Mouse (Mus musculus) embryonic stem cell, embryonic (primary cell): ENCODE data around the gene Syne2.

Experiments used
- CTCF ChIA-PET, 4 experiments: fragments of 300-600 bp in 2 of 4; fragments of 350-600 bp in 2 of 4; sonication (Branson Sonifier 250); formaldehyde crosslinking; loops; one replicate each; lab custom pipeline; 2022; ENCODE audit warnings: inconsistent platforms in 2 of 4; lab: Charles Lee
- POLR2A ChIA-PET, 4 experiments: fragments of 300-600 bp in 2 of 4; fragments of 350-600 bp in 2 of 4; sonication (Branson Sonifier 250); formaldehyde crosslinking; loops; one replicate each; lab custom pipeline; 2022; ENCODE audit warnings: antibody characterized with exemption in 4 of 4, inconsistent platforms in 1 of 4; lab: Charles Lee

The Syne2 gene

DNA sequence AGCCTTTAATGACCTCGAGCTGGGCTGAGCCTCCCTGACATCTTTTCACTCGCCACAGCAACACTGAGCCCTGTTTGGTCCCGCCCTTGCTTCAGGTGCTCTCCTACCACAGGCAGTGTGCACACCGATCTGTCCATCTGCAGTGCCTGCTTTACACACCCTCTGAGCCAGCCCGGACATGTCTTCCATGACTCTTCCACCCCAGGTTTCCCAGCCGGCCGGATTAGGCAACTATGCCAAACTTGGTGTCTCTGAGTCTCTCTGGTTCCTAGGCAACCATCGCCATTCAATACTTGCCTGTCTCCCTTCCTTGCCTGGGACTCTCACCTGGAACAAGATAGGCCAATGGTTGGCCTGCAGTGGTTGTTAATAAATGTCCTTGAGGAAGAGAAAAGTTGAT lies 224.4 kb downstream of the Syne2 start:
- CTCF ChIA-PET = interaction anchor here in 1 of 4 experiments (0.7 kb wide), 1 partner anchor 264 kb away, joined by 4 read pairs; no protein-coding TSS in a partner anchor
- POLR2A ChIA-PET = interaction anchor here in 1 of 4 experiments (1.3 to 1.6 kb wide), 2 partner anchors 12 to 33 kb away, joined by 3 to 5 read pairs; no protein-coding TSS in a partner anchor

DNA sequence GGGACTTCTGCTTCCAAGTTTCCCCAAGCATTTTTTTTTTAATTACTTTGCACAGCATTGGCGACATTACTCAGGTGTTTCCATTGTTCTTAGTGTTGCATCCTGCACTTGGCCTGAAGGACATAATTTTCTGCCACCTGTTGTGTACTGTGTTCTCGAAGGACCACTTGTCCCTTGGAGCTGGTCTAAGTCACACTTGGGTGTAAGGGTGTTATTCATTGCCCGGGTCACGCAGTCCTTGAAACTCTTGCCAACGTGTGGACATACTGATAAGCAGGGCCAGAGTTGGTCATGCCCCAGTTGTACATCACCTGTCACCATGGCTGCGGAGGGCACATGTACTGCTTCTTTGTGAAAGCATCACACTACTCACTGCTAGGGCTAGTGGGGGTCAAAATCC lies 228.6 kb downstream of the Syne2 start:
- CTCF ChIA-PET = interaction anchor here in 2 of 4 experiments (0.5 to 1.4 kb wide), 3 partner anchors 30 to 64 kb away, joined by 3 to 19 read pairs (median 4); no protein-coding TSS in a partner anchor
- POLR2A ChIA-PET = no interaction called here

DNA sequence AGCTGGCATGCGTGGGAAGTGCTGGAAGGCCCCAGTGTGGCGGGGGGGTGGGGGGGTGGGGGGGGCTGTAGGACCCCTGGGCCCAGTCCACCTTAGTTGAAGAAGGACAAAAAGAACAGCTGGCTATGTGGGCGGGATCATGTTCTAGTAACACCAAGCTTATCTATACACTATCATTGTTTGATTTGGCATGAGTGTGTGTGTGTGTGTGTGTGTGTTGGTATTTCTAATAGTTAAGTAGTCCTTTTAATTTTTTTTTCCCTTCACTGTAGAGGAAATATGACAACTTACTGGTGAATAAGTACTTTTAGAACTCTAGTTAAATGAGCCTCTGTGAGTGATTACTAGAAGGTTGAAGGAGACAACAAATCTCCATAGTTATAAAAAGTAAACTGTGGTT lies 230.0 kb downstream of the Syne2 start:
- ChIA-PET CTCF (interaction anchor here in 2 of 4 experiments (0.6 kb wide), 2 partner anchors 67 to 577 kb away, joined by 3 read pairs; no protein-coding TSS in a partner anchor), POLR2A (interaction anchor here in 1 of 4 experiments (1.2 kb wide), 1 partner anchor 14 kb away, joined by 3 read pairs; no protein-coding TSS in a partner anchor)

DNA sequence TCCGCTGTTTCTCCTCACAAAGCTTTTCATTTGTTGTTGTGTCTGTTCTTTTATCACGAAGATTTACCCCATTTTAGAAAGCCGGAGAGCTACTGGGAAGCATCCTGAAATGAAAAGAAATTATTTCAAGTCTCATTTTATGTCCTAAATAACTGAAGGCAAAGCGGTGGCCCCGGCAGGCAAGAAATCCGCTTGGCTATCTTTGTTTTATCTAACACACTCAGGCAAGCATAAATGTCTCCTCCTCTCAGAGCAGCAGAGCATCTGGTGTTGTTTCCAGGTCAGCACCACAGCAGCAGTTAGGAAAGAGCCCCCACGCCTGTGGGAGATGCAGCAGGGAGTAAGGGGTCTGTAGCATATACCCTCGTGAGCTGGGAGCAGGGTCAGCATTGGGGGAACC lies 230.7 kb downstream of the Syne2 start:
- CTCF ChIA-PET = no interaction called here
- POLR2A ChIA-PET = interaction anchor here in 1 of 4 experiments (1.2 kb wide), 1 partner anchor 13 kb away, joined by 3 read pairs; no protein-coding TSS in a partner anchor

DNA sequence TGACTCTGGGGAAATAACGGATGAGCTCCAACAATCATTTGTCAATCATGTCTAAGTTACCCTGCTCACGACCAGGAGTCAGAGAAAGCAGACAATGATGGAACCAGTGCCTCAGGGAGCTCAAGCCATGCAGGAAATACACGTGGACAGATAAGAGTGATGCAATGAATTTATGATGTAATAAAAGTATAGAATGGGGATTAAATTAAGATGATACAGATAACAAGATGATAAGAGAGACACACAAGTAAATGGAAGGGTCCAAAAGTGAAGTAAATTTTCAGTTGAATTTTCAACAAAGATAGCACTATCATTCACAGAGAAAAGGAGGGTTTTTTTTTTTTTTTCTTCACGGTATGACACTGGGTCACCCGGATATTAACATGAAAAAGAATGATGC lies 231.4 kb downstream of the Syne2 start:
- POLR2A ChIA-PET = interaction anchor here in 2 of 4 experiments (0.7 to 1.2 kb wide), 2 partner anchors 13 to 25 kb away, joined by 3 read pairs; no protein-coding TSS in a partner anchor
- CTCF ChIA-PET = interaction anchor here in 1 of 4 experiments (0.5 kb wide), 1 partner anchor 155 kb away, joined by 3 read pairs; no protein-coding TSS in a partner anchor

DNA sequence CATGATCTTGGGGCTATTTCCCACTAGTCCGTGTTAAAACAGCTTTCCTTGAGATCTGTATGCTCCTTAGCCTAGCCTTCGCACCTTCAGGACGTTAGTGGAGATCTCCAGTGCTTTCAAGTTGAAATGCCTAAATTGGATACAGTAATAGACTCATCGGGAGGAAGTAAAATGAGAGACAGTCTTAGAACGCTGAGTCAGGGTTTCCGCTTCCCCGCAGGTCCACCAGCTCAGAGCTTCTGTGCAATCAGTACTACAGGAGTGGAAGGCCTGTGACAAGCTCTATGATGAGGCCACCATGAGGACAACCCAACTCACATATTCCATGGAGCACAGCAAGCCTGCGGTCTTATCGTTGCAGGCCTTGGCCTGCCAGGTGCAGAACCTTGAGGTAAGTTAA lies 233.9 kb downstream of the Syne2 start:
- POLR2A ChIA-PET = interaction anchor here in 1 of 4 experiments (0.6 kb wide), 1 partner anchor 222 kb away, joined by 3 read pairs; no protein-coding TSS in a partner anchor
- CTCF ChIA-PET = interaction anchor here in 1 of 4 experiments (0.6 kb wide), 2 partner anchors 103 to 260 kb away, joined by 3 to 5 read pairs; no protein-coding TSS in a partner anchor

DNA sequence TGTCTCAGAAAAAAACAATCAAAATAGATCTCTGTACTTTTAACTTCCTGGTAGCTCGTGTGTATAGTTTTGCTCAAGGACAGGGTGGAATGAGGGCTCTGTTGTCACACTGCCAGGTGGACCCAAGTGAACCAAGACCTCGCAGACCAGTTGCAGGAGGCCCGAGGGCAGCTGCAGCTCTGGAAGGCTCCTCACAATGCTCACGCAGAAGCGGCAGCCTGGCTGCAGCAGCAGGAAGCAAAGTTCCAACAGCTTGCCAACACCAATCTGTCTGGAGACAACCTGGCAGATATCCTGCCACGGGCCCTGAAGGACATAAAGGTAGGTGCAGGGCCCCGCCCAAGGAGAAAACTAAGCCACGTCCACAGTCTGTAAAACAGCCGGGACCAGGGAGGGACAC lies 236.7 kb downstream of the Syne2 start:
- ChIA-PET POLR2A (no interaction called here), CTCF (interaction anchor here in 1 of 4 experiments (0.5 kb wide), 1 partner anchor 29 kb away, joined by 5 read pairs; no protein-coding TSS in a partner anchor)

DNA sequence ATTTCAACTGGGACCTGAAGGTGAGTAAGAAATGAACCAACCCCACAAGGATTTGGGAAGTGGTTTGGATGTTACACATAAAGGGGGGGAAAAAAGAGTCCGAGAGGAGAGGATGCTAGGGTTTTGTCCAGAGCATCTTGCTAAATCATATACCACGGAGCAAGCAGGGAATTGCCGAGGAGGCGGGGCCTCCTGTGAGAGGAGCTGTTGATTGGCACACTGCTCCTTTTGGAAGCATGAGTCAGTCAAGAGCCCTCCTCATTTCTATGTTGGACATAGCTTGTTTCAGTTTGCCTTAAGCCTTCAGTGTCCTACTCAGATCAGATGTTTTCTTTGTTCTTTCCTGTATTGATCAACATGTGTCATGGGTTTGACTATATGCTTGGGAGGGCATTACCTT lies 245.1 kb downstream of the Syne2 start:
- ChIA-PET POLR2A (no interaction called here), CTCF (interaction anchor here in 2 of 4 experiments (1.1 kb wide), 2 partner anchors 11 to 128 kb away, joined by 3 read pairs; no protein-coding TSS in a partner anchor)

DNA sequence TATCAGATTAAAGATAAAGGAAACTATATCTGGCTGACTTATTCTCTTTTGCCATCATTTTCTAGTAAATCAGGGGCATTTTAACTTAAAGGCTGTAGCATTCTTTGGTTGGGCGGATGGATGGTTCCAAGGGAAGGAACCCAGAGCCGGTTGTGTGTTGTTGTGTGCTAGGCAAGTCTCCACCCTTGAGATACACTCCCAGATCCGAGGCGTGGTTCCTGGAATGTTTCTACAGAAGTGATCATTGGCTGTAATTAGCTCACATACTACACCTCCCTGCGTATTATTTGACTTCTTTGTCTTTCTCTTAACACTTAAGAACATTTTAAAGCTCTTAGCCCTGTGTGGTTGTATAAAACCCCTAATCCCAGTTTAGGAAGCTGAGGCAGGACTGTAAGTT lies 252.5 kb downstream of the Syne2 start:
- CTCF ChIA-PET = interaction anchor here in 1 of 4 experiments (0.6 kb wide), 1 partner anchor 171 kb away, joined by 3 read pairs; no protein-coding TSS in a partner anchor
- POLR2A ChIA-PET = interaction anchor here in 2 of 4 experiments (0.9 to 2.4 kb wide), 4 partner anchors 9 to 65 kb away, joined by 3 to 9 read pairs (median 6); no protein-coding TSS in a partner anchor

DNA sequence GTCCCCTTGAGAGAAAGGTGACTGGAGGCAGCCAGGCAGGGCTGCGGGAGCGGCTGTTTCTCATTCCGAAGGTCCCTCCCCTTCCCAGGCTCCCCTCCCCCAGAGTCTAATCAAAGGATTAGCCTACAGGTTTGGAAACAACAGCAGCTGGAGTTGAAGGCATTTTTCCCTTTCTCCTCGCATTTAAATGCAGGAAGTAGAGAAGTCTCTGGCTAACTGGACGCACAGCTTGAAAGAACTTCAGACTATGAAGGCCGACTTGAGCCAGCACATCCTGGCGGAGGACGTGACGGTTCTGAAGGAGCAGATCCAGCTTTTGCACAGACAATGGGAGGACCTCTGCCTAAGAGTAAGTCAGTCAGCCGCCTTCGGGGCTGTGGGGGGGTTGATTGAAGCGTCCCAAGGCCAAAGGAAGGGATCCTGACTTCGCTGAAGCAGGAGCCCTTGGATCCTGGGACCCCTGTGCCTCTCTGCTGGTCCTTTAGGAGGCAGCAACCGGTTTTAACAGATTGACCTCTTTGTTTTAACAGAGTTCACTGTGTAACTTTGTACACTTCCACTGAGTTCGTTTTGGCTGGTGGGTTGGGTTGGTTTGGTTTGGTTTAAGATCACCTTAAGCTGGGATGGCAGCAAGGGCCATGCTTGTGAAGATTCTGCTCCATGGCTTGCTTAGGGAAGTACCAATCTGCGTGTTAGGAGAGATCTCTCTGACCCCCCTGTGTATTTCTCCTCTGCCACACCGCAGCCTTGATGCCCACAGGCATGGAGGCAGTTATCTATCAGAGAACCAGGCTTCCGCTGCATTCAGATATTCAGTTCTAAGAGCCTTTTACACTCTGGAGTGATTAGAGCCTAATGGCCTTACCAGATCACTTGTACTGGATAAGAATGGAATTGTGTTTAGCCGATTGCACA lies 254.3 kb downstream of the Syne2 start:
- POLR2A ChIA-PET = interaction anchor here in 3 of 4 experiments (0.5 to 2.4 kb wide), 8 partner anchors 8 to 351 kb away, joined by 3 to 9 read pairs (median 4); no protein-coding TSS in a partner anchor

DNA sequence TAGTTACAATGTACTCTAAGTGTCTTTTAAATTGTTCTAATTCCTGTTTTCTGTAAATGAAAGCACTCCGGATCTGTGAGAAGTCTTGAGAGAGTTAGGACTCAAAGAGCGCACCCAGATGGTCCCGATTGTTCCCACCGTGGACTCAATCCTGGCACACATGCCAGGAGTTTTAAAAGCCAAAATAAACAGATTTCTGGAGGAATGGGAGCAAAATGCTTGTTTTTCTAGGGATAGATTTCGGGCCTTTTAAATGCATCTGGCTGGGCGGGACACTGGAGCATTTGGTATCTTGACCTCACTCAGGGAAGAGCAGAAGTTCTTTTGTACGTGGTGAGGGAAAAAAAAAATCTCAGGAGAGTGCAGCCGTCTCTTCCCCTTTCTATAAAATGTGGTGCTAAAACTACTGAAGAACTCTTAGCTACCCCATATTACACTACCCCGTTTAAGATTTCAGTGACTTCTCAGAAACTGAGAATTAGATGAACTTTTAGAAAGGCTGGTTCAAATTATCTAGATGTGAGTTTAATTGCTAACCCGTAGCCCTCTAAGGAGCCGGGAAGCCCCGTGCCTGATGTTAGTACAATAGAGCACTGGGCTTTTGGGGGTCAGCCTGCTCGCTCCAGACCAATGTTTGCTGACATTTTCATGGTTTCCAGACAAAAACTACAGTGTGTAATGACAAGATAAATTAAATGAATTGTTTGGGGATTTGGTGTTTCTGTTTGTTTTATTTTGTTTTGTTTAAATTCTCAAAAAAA lies 255.3 kb downstream of the Syne2 start:
- ChIA-PET CTCF (no interaction called here), POLR2A (interaction anchor here in 2 of 4 experiments (0.7 to 2.3 kb wide), 2 partner anchors 13 to 96 kb away, joined by 3 to 7 read pairs; no protein-coding TSS in a partner anchor)

More for the DNA sequence above, 254.3 kb downstream of the Syne2 start:
- CTCF ChIA-PET = interaction anchor here in 1 of 4 experiments (1.2 kb wide), 1 partner anchor 124 kb away, joined by 3 read pairs; no protein-coding TSS in a partner anchor

DNA sequence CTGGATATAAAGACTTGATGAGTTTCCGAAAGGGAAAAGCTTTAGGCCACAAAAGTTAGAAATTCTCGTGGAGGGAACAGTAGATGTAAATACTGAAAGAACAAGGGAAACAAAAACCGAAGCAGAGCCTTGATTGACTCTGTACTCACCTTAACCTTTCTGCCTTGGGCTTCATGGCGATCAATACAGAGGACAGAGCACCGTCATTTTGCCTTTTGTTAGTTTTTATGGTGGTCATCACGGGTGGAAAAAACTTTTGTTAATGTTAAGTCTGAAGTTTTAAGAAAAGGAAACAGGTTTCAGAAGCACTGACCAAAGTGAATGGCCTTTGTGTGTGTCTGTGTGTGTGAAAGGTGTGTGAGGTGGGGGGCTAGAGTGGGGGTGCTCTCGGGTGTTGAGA lies 256.0 kb downstream of the Syne2 start:
- ChIA-PET CTCF (interaction anchor here in 1 of 4 experiments (1.3 kb wide), 1 partner anchor 10 kb away, joined by 3 read pairs; no protein-coding TSS in a partner anchor), POLR2A (interaction anchor here in 2 of 4 experiments (0.6 to 2.3 kb wide), 4 partner anchors 12 to 509 kb away, joined by 3 to 7 read pairs (median 3); no protein-coding TSS in a partner anchor)

DNA sequence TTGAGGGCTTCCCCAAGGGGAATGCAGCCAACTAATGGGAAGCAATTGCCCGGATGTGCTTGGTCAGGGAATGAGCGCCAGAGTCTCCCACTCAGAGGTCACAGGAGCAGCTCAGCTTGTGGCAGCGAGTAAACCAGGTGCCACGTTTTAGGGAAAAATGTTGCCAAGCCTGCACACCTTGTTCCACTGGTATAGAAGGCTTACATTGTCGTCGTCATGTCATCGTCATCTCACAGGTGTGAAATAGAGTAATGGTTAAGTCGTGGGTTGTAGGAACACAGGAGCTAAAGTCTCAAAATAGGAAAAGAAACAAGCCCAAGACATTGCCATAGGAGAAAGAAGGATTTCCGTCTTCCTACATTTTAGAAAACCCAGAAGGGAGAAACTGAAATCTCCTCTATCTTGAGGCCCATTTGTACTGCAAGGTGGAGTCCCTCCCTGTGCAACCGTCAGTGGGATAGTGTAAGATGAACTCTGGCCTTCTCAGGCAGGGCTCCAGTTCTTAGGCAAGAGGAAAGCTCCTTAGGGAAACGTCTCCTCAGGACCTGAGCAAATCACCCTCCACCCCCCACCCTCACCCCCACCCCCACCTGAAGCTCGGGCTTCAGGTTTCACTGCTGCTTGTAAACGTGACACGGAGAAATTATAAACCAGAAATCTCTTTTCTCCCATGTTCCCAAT lies 263.1 kb downstream of the Syne2 start:
- ChIA-PET POLR2A (interaction anchor here in 2 of 4 experiments (0.9 to 2.6 kb wide), 4 partner anchors 9 to 24 kb away, joined by 3 to 7 read pairs (median 4); no protein-coding TSS in a partner anchor), CTCF (interaction anchor here in 3 of 4 experiments (0.5 to 0.8 kb wide), 3 partner anchors 50 to 402 kb away, joined by 3 to 4 read pairs (median 3); no protein-coding TSS in a partner anchor)

DNA sequence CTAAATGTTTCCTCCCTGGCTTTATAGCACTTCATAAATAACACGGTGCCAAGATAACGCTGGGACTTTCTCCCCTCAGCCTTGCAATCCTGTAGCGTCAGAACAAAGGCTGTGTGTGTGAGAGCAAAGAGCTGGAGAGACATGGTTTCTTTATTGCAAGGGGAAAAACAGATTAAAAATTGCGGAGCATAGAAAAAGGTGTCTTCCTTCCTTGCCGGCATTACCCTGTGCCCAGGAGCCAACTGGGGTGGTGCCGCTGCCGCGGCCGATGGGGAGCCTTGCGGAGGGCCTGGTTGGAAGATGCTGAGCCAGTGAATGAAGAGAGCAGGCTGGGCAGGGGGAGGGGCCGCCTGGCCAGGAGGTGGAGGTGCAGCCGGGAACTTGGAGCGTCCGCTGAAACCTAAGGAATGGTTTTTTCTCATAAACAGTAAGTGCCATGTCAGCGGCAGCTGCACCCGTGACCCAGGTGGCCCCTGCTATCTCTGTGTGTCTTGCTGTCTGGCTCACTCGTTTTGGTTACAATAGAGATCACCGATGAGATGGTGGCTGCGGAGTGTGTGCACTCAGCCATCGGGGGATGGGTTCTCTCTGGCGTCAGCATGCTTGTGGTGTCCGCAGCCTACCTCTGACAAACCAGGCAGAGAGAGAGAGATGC lies 263.8 kb downstream of the Syne2 start:
- ChIA-PET POLR2A (interaction anchor here in 1 of 4 experiments (1.0 to 2.6 kb wide), 2 partner anchors 10 to 11 kb away, joined by 4 to 7 read pairs; no protein-coding TSS in a partner anchor), CTCF (interaction anchor here in 2 of 4 experiments (0.5 to 0.6 kb wide), 2 partner anchors 291 to 403 kb away, joined by 3 read pairs; no protein-coding TSS in a partner anchor)

DNA sequence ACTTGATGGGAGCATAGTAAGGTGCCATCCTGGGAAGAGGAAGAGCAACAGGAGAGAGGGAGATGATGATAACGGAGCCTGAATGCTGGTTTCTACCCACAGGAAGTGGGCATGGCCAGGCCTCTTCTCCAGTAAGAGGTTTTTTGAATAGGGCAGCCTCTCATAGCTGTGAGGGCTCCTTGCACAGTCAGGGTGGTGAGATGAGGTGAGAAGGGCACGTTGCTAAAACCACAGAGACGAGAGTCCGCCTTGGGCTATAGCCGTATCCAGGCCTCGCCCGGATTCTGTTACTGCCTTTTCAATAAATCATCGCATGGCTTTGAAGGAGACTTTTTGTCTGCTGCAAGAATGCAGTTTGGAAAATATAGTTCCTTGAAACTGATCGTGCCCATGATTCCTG lies 267.1 kb downstream of the Syne2 start:
- ChIA-PET POLR2A (interaction anchor here in 2 of 4 experiments (0.8 to 2.2 kb wide), 3 partner anchors 14 to 69 kb away, joined by 4 to 9 read pairs (median 5); no protein-coding TSS in a partner anchor), CTCF (interaction anchor here in 2 of 4 experiments (0.6 to 1.6 kb wide), 3 partner anchors 10 to 112 kb away, joined by 3 to 8 read pairs (median 4); no protein-coding TSS in a partner anchor)
